Mouse (Mus musculus) intestine, embryonic 15.5 days (tissue): ENCODE results near the gene Ccnb3. TPM values are rescaled to one million over a fixed set of nuclear protein-coding genes. Genes with fewer than 3 reads are reported as not detected.

Source experiments
- polyA plus RNA-seq: library from polyadenylated mRNA; unstranded; fragments of >200 nt; fragmentation: Nextera tagmentation; extraction: Ambion mirVana; gene quantifications from 2 replicates; pipeline ENCODE4 v1.2.1, GENCODE M21; 2015

The Ccnb3 gene
- polyA plus RNA-seq, 1 experiment from 2014 or later, result 0.04 TPM

Other genes starting within 250 kb of the Ccnb3 start
- gene Akap4, start 25.9 kb upstream of the Ccnb3 start, polyA plus RNA-seq, result not detected in 2 replicates